Mouse (Mus musculus) intestine, embryonic 16.5 days (tissue): ENCODE results near the gene Ank2. TPM values are rescaled to one million over a fixed set of nuclear protein-coding genes. Genes with fewer than 3 reads are reported as not detected.

Experiments
- ATAC-seq: fragments of 200-750 bp; cut with Nextera tagmentation; 2 replicates; pipeline ENCODE4 v1.8.0; 2017; ENCODE audit warnings: moderate TSS enrichment, moderate library complexity
- H3K27ac ChIP-seq: fragments of 300-500 bp; sonication (generic); 2 replicates; pipeline ENCODE4 v1.5.1; 2014; ENCODE audit warnings: mild to moderate bottlenecking, low read length
- H3K27me3 ChIP-seq: fragments of 300-500 bp; sonication (generic); replicated peaks from 2 replicates; pipeline ENCODE4 v1.6.1; 2014; ENCODE audit warnings: low read length, control low read depth, mixed read lengths; ENCODE audit not compliant: control insufficient read depth, insufficient read depth
- H3K36me3 ChIP-seq: fragments of 300-500 bp; sonication (generic); 2 replicates; pipeline ENCODE4 v1.6.1; 2014; ENCODE audit warnings: low read length, control low read depth; ENCODE audit not compliant: control insufficient read depth, insufficient read depth
- H3K4me1 ChIP-seq: fragments of 300-500 bp; sonication (generic); 2 replicates; pipeline ENCODE4 v1.6.1; 2014; ENCODE audit warnings: low read length, control low read depth, mixed read lengths; ENCODE audit not compliant: control insufficient read depth, insufficient read depth
- H3K4me2 ChIP-seq: fragments of 300-500 bp; sonication (generic); 2 replicates; pipeline ENCODE4 v1.6.1; 2014; ENCODE audit warnings: low read depth, low read length, control low read depth
- H3K4me3 ChIP-seq: fragments of 300-500 bp; sonication (generic); 2 replicates; pipeline ENCODE4 v1.5.1; 2014; ENCODE audit warnings: mild to moderate bottlenecking, low read length
- H3K9ac ChIP-seq: fragments of 300-500 bp; sonication (generic); 2 replicates; pipeline ENCODE4 v1.6.1; 2014; ENCODE audit warnings: low read depth, low read length
- H3K9me3 ChIP-seq: fragments of 300-500 bp; sonication (generic); 2 replicates; pipeline ENCODE4 v1.6.1; 2016; ENCODE audit warnings: low read length, control low read depth; ENCODE audit not compliant: control insufficient read depth
- WGBS: fragments of 180-500 bp; shearing (Covaris S2); extraction: QIAGEN DNeasy Blood & Tissue Kit; methylation state at CpG from one replicate; pipeline ENCODE4 v1.1.7; 2014; 5-methylcytosine and 5-hydroxymethylcytosine counted together
- polyA plus RNA-seq: library from polyadenylated mRNA; unstranded; fragments of >200 nt; fragmentation: Nextera tagmentation; extraction: Ambion mirVana; gene quantifications from 2 replicates; pipeline ENCODE4 v1.2.1, GENCODE M21; 2015

Ank2 gene
- polyA plus RNA-seq, 1 experiment from 2014 or later: 15.8 TPM

DNA sequence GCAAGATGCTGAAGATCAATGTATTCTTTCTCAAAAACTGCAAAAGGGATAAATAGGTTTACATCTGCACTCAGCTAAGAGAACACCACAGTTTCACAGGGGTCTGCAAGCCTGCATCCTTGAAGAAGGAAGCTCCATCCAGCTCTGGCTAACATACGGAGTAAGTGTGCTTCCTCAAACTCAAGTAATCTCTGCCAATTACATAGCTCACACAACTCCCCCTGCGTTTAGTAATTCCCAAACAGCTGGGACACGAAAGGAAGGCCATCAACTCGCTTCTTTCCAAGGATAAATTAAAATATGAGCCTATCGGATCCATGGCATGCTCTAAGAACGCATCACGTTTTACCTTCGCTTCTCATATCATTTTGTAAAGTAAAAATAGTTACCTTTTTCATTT is 137.3 kb downstream of the Ank2 start:
- Histone ChIP-seq H3K4me3 (no peak overlapping the region), H3K27ac (no peak overlapping the region), H3K27me3 (no peaks in the 10 kb centered on the region), H3K9ac (no peak overlapping the region), H3K9me3 (no peaks in the 10 kb centered on the region), H3K4me1 (no peaks in the 10 kb centered on the region), H3K36me3 (no peaks in the 10 kb centered on the region), H3K4me2 (no peak overlapping the region)
- no peak for ATAC-seq
- 72% methylated on average over 8 of the region's 8 CpGs for WGBS

DNA sequence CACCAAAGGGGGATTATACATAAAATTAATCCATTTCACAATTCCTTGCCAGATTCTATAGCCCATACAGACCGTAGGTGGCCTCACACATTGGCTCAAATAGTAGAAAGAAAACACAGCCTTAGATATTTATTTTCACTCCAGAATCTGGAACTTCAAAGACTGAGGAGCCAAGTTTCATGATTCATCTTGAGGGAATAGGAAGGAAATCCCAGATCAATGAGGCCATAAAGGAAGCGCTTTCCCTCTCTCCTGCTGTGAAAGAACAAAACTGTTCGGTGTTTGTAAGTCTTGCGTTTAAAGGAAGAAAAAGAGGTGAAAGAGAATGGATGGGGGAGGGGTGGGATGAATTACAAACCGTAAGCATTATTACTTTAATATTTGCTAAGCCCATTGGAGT is 137.8 kb downstream of the Ank2 start:
- H3K36me3 ChIP-seq: no peaks in the 10 kb centered on the region
- no peaks in the 10 kb centered on the region for H3K4me1 ChIP-seq
- no peak overlapping the region for H3K9ac ChIP-seq
- no peaks in the 10 kb centered on the region for H3K9me3 ChIP-seq
- H3K27ac ChIP-seq: no peak overlapping the region
- ATAC-seq: no peak
- no peak overlapping the region for H3K4me2 ChIP-seq
- WGBS: 68% methylated on average over 5 of the region's 5 CpGs
- no peak overlapping the region for H3K4me3 ChIP-seq
- H3K27me3 ChIP-seq: no peaks in the 10 kb centered on the region

DNA sequence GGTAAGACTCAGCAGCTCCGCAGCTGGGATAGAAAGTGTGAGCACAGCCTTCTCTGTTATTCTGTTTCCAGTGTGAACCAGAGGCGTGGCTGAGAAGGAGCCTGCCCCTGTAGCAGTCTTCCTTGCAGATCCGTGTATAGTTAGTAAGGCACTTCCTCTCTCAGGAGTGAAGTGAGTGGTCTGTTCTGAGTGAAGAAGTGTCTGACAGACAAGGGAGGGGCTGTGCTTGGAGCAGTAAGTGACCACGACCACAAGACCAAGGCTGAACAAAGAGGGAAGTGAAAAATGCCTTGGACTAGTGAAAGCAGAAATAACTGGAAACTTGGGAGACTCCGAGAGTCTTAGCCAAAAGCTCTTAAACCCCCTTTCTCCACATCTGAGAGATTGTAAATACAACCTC is 143.9 kb downstream of the Ank2 start:
- ATAC-seq: no peak
- Histone ChIP-seq H3K27me3 (no peaks in the 10 kb centered on the region), H3K9ac (no peak overlapping the region), H3K4me3 (no peak overlapping the region), H3K4me1 (no peaks in the 10 kb centered on the region), H3K36me3 (no peaks in the 10 kb centered on the region), H3K4me2 (no peak overlapping the region), H3K27ac (no peak overlapping the region), H3K9me3 (no peaks in the 10 kb centered on the region)
- WGBS: 39% methylated on average over 5 of the region's 5 CpGs

DNA sequence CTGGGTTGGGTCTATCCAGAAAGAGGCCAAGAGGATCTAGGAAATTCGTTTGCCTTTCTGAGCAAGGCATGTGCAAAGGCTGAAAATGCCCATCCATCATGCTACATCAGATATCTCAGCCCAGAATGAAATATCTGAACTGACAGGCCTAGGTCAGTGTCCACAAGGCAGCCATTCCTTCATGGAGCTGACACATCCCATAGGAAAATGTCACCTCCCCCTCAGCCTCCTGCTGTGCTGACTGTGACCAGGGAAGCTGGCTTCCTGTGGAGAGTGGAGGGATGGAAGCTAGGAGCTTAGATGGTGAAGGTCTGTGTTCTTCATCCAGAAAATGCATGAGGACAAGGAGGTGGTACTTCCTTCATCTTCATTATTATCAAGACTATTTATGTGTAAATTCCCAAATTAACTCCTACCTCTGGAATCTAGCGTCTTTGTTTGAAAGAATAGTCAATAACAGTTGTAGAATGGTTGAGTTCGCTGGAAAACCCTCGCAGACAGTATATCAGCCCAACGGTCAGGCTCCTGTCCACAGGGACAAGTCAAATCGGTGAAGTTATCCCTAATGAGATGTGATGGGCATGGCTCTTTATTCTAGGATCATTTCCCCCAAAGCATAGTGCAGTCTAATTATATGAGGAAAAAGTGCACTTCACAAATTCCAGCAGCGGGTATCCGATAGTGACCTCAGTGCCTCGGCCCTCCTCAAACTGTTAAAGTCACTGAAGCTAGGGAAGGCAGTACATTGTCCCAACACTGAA is 148.4 kb downstream of the Ank2 start:
- no peak overlapping the region for H3K4me2 ChIP-seq
- ATAC-seq: no peak
- H3K4me1 ChIP-seq: no peaks in the 10 kb centered on the region
- H3K27me3 ChIP-seq: no peaks in the 10 kb centered on the region
- WGBS: 83% methylated on average over 9 of the region's 9 CpGs
- H3K9me3 ChIP-seq: no peaks in the 10 kb centered on the region
- H3K36me3 ChIP-seq: no peaks in the 10 kb centered on the region
- H3K4me3 ChIP-seq: no peak overlapping the region
- H3K9ac ChIP-seq: no peak overlapping the region
- H3K27ac ChIP-seq: no peak overlapping the region

DNA sequence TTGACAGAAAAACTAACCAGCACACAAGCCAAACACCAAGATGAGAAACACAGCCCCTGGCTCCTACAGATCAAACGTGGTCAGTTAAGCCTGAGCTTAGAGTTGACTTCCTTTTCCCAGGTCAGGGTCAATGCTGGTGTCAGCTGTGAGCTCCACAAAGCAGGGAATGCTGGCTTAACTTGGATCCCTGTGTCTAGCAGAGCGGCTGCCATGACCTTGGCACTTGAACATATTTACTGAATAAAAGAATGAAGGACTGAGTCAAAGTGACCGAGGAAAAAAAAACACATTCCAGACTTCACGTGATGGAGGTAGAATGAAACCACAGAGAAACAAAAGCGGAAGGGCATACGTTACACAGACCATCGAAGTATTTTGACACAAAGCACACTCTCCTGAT is 150.2 kb downstream of the Ank2 start:
- no peaks in the 10 kb centered on the region for H3K4me1 ChIP-seq
- no peaks in the 10 kb centered on the region for H3K36me3 ChIP-seq
- no peaks in the 10 kb centered on the region for H3K27me3 ChIP-seq
- no peaks in the 10 kb centered on the region for H3K9me3 ChIP-seq
- no peak overlapping the region for H3K27ac ChIP-seq
- no peak for ATAC-seq
- 64% methylated on average over 7 of the region's 7 CpGs for whole genome bisulfite sequencing
- no peak overlapping the region for H3K9ac ChIP-seq
- H3K4me3 ChIP-seq: no peak overlapping the region
- H3K4me2 ChIP-seq: no peak overlapping the region

DNA sequence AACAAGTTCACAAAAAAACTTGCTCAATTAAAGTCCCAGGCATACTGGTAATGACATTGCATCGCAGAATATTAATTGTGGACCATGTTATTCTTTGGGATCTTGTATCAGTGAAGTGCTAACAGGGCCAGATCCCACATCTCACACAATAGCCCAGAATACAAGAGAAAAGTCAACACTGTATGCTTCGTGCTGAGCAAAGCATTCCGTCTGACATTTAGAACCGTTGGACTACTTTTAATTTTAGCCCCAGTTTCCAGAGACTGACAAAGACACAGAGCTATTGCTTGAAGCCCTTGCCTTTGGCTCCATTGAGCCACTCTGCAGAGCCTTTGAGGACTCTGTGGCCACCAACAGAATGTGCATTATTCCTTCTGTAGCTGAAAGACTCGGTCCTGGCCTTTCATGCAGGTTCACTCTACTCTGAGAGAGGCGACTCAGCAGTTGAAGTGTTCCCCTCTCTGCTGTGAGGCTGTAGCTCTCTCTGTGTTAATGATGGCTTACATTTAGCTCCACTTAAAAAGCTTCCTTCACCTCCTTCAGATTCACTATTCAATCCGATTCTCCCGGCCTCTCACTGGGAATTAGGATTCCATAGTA is 153.2 kb downstream of the Ank2 start:
- no peaks in the 10 kb centered on the region for H3K27me3 ChIP-seq
- H3K9me3 ChIP-seq: no peaks in the 10 kb centered on the region
- WGBS: 76% methylated on average over 8 of the region's 8 CpGs
- ATAC-seq: no peak
- H3K4me2 ChIP-seq: no peak overlapping the region
- no peaks in the 10 kb centered on the region for H3K36me3 ChIP-seq
- H3K4me3 ChIP-seq: no peak overlapping the region
- no peak overlapping the region for H3K27ac ChIP-seq
- H3K9ac ChIP-seq: no peak overlapping the region
- H3K4me1 ChIP-seq: no peaks in the 10 kb centered on the region

DNA sequence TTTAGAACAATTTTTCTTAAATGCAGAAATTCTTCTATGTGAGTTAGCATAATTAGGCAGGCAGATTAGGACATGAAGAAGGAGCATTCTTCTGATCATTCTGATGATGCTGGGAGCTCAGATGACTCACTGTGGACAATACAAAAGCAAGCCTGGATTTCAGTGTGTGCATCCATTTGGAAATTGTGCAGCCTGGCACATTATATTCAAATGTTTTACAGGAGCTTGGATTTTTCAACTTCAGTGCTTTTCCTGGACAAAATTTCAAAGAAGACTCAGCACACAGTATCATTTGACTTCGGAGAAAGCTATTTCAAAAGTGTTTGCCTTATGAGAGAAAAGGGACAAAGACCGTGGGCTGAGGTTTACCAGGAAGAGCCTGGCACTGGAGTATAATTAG is 157.8 kb downstream of the Ank2 start:
- H3K9ac ChIP-seq: no peak overlapping the region
- ATAC-seq: no peak
- H3K4me3 ChIP-seq: no peak overlapping the region
- H3K9me3 ChIP-seq: no peaks in the 10 kb centered on the region
- H3K27me3 ChIP-seq: no peaks in the 10 kb centered on the region
- H3K4me1 ChIP-seq: no peaks in the 10 kb centered on the region
- H3K4me2 ChIP-seq: no peak overlapping the region
- 91% methylated on average over 2 of the region's 2 CpGs for WGBS
- H3K27ac ChIP-seq: no peak overlapping the region
- H3K36me3 ChIP-seq: no peaks in the 10 kb centered on the region

DNA sequence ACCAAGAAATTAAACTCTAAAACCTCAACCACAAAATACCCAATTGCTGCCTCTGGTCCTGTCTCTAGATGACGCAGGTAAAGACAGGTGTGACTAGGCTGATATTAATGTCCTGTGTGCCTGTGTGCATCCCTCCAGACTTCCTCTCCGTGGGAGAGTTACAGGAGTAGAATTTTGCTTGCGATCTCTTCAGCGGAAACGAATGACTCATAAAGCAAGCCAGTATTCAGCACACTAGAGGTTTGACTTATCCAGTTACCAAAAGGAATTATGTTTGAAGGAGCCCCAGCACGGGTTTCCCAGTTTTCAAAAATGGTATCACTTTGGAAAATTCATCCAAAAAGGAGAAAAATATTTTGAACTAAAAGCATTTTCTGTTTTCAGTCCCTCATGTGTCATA is 164.3 kb downstream of the Ank2 start:
- Histone ChIP-seq H3K36me3 (no peaks in the 10 kb centered on the region), H3K27ac (no peak overlapping the region), H3K4me2 (no peak overlapping the region), H3K4me1 (no peaks in the 10 kb centered on the region), H3K9me3 (no peaks in the 10 kb centered on the region), H3K9ac (no peak overlapping the region), H3K27me3 (no peaks in the 10 kb centered on the region), H3K4me3 (no peak overlapping the region)
- ATAC-seq: no peak
- 84% methylated on average over 6 of the region's 6 CpGs for WGBS

DNA sequence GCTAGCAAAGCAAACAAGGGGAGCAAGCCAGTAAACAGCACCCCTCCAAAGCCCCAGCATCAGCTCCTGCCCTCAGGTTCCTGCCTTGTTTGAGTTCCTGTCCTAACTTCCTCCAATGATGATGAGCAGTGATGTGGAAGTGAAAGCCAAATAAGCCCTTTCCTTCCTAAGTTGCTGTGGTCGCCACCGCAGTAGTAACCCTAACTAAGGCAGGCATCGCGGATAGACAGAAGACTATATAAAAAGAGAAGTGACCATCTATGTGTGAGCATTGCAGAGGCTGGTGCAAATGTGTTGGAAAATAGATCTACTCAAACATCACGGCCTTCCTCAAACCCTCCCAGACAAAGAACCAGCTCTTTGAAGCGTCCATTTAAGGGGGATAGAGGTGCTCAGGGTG is 167.6 kb downstream of the Ank2 start:
- 90% methylated on average over 6 of the region's 6 CpGs for WGBS
- H3K4me2 ChIP-seq: no peak overlapping the region
- H3K36me3 ChIP-seq: no peaks in the 10 kb centered on the region
- no peak overlapping the region for H3K9ac ChIP-seq
- no peak overlapping the region for H3K4me3 ChIP-seq
- ATAC-seq: no peak
- H3K4me1 ChIP-seq: no peaks in the 10 kb centered on the region
- H3K27me3 ChIP-seq: no peaks in the 10 kb centered on the region
- no peaks in the 10 kb centered on the region for H3K9me3 ChIP-seq
- no peak overlapping the region for H3K27ac ChIP-seq

DNA sequence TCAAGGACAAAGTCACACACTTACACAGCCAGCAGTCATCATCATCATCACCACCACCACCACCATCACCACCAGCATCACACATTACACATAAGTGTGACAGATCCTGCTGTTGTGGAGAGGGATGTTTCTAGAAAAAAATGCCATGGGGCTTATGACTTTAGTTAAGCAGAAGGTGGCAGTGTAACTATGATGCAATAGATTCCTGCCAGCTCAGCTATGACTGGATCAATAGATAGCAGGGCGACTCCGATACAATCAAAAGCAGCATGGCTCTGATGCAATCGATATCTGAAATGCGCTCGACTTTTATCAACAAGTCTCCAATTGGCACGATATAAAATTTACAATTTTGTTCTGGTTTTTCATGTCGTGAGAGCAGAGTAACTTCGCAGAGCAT is 172.8 kb downstream of the Ank2 start:
- no peak overlapping the region for H3K9ac ChIP-seq
- WGBS: 80% methylated on average over 8 of the region's 8 CpGs
- ATAC-seq: no peak
- H3K27me3 ChIP-seq: no peaks in the 10 kb centered on the region
- H3K27ac ChIP-seq: no peak overlapping the region
- no peaks in the 10 kb centered on the region for H3K36me3 ChIP-seq
- H3K9me3 ChIP-seq: no peaks in the 10 kb centered on the region
- H3K4me1 ChIP-seq: no peaks in the 10 kb centered on the region
- H3K4me2 ChIP-seq: no peak overlapping the region
- no peak overlapping the region for H3K4me3 ChIP-seq
